Mouse (Mus musculus) urinary bladder, postnatal 14 days (tissue): Measurements from ENCODE around the gene Smim5.
A peak's percentile ranks its signal among the peaks of the same experiment; 100 is the strongest.

ENCODE experiments used
- DNase-seq: peaks from one replicate; pipeline ENCODE4 v3.0.0; 2021; ENCODE audit warnings: low spot score

Smim5 gene

DNA sequence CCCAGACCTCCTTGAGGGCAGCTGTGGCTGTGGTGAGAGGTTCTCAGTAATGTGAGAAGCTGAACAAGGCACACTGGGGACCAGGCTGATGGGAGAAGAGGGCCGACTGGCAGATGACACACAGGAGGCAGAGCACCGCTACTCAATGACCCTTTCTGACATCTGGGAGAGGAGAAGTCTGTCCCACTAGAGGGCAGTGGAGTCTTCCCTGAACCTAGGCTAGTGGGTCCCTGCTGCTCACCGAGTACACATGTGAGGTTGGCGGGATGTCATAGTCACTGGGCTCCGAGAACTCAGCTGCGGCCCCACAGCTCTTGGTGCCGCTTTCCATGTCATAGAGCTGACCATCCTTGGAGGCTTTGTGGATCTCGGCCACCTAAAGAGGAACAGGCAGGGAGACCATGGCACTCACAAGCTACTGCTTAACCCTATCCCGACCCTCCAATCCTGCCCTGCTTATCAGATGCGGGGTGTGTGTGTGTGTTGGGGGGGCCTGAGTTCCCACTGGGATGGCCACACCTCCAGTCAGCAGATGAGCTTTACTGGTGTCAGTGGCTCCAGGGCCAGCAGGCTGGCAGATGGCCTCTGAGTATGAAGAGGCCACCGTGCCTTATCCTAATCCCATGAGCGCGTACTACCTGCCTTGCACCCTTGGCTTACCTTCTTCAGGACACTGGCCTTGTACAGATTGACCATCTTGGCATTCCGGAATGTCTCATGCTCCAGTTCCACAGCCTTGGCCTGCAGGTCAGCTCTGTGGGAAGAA, 4.8 kb upstream of the Smim5 start:
- no peak for DNase-seq

DNA sequence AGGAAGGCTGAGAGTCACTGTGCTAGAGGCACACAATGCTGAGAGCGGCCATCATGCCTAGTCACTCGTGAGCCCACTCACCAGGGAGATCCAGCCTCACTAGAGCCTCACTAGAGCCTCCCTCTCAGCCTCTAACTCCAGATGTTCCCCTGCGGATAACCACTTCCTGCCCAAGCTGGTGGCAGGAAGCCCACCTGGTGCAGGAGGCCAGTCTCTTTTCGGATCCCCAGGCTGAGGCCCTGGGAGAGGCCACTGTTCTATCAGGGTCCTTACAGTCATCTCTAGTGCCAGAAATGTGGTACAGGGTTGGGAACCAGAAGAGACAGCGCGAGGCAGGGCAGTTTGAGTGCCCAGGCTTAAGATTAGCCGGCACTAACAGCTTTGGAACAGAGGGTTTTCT, 1.3 kb upstream of the Smim5 start:
- no peak for DNase-seq

DNA sequence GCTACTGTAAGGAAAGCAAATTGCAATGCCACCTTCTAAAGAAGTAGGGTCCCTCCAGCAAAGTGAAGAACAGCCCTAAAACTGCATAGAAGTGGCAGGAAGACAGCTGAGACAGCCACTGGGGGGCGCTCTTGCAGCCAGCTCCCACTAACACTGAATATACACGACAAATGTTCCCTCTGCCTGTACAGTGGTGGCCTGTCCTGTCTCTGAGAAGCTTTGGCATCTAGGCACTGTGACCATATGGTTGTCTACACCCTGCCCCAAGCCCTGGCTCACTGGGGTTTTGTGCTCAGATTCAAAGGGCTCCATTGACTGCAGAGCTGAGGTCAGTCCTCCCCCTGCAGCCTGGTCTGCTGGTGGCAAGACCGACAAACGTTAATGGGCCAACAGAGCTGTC, 880 bp upstream of the Smim5 start:
- DNase-seq = peak; percentile 36

DNA sequence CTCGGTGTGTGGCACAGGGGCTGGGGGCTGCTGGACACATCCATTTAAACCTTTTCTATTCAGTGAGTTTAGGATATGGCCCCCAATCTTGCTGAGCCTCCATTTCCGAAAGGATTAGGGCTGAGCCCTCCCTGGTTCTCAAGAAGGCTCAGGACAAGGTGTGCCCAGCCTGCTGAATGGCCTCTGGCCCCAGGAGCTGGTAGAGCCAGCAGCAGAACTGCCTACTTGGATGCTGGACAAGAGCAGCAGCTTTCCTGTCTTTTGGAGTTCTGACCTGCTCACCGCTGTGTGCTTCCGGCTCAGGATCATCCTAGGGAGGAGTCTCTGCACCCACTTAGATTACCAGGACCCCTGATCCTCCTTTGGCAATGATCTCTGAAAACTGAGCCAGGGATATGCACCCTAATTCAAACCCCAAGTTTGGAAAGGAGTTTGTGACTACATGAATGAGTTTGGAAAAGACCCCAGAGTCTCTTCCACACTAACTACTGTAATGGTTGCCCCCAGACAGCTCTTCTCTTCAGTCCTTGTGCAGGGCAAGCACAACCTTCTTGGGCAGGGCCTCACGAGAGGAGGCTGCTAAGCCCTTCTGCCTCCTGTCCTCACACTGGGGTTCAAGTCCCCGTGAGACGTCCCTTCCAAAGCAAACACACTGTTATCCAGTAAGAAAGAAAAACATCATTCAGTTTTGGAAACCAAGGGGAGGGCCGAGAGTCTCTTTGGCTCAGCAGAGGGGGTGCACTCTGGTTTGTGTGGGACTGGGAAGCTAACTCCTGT, 983 bp downstream of the Smim5 start:
- DNase-seq = no peak

DNA sequence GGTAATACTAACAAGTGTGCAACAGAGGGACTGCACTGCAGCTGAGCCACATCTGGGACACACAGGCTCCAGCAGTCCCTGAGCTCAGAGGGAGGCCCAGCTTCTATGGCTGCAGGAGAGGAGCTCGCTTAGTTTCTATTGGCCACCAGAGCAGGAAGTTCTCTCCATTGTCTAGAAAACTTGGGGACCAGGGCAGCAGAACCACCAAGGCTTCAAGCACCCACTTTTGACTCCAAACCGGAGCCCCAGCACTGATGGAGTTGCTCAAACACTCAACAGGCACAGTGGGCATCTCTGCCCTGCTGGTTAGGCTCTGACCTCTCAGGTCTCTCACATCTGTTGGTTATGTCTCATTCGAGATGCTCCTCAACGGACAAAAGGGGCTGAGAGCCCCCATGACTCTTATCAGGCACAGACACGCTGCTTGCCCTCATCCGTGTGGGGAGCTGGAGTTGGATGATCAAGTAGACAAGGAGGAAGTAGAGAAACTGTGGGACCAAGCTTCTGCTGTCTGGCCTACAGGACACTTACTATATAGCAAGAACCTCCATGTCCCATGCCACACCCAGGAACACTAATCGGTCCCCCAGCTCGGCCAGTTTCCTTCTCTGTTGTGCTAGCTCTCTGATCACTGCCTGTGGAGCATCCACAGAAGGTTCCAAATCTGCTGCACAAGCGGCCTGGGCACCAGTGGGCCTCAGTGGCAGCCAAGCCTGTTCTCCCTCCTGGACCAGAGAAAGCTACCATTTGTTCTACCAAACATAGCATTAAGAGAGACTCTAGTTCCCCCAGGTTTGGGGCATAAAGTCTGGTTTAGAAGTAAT, 1.8 kb downstream of the Smim5 start:
- DNase-seq = no peak

DNA sequence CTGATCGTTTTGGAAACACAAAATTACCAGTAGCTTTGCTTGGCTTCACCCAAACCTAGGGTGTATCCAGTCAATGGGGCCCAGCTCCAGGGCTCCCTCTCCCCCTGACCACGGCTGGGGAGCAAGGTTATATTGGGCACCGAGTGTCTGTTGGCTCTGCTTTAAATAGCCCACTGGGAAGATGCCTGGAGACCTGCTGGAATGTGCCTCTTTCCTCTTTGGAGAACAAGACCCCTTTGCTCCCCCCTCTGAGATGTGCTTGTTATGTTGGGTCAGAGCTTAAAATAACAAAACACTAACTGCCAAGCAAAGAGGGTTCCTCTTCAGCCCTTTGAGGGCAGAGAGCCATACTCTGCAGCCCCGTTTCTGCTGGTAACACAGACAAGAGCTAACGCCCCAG, 2.4 kb downstream of the Smim5 start:
- no peak for DNase-seq

DNA sequence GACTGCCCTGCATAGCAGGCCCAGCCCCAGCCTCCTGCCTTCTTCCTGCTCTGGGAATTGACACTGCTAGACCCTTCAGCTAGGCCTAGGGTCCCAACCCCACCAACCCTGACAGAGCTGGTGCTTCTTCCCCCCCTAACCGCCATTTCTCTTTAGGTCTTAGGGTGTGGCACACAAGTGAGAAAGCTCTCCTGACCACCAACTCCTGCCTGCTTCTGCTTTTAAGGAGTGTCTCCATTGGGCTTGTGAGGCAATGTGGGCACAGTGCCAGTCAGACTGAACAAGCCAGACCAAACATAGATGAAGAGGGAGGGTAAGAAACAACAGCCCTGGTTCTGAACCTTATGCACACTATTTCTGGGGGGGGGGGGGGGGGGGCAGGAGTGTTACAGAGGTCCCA, 3.1 kb downstream of the Smim5 start:
- peak; percentile 85 for DNase-seq

DNA sequence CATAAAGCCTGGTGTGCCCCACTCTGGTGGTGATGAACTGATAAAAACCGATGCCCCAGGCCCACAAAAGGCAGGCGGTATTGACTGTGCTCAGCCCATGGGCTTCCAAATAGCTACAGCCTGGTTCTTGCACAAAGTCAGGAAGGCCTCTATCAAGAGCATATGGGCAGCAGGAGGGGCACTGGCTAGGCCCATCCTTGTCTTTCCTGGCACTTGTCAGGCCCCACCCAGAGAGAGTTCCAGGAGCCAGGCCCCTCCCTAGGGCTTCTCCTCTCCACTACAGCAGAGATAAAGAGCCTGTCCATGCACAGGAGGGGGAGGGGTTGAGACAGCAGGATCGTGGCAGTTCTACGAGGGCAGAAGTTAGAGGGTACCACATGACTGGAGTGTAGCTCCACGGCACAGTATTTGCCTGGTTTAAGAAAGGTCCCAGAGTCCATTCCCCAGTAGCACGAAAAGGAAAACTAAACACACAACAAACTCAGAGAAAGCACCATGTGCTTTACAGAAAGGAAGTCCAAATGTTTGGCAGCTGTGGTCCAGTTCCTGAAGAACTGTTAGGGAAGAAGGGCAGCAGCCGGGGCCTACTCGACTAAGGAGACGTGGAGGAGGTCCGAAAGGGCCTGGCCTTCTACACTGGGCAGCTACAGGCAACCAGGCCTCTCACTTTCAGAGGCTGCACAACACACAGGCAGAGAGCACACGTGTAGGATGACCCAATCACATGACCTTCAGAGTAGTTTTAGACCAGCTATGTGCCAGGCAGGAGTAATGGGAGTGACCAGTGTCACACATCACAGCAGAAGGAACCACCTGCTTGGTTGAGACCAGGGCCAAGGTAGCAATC, 3.8 kb downstream of the Smim5 start:
- DNase-seq = peak; percentile 55

DNA sequence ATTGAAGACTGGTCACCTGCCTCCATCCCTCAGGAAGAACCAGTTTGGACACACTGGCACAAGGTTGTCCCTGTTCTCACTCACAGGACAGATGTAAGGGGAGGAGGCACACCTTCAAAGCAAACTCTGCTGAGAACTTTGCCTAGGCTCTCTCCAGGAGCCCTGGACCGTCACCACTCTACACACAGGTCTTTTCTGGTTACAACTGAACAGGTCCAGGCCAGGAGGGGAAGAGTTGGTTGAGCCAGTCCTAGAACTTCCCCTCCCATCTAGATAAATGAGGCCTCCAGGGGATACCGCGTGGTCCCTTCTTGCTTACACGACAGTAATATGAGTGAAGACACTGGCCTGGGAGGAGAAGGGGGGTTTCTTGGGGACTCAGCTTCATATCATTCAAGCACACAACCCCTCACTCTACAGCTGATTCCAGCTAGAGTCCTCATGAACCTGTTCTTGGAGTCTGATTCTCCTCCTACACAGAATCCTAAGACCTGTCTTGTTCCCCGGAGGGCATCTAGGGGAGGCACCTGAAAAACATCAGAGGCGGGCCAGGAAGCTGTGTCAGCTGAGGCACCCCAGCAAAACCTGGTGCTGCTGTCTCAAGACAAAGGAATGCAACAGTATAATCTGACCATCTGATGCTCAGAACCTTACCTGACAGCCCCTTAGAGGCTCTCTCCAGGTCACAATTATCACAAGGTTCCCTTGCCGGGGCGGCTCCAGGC, 4.6 kb downstream of the Smim5 start:
- no peak for DNase-seq

DNA sequence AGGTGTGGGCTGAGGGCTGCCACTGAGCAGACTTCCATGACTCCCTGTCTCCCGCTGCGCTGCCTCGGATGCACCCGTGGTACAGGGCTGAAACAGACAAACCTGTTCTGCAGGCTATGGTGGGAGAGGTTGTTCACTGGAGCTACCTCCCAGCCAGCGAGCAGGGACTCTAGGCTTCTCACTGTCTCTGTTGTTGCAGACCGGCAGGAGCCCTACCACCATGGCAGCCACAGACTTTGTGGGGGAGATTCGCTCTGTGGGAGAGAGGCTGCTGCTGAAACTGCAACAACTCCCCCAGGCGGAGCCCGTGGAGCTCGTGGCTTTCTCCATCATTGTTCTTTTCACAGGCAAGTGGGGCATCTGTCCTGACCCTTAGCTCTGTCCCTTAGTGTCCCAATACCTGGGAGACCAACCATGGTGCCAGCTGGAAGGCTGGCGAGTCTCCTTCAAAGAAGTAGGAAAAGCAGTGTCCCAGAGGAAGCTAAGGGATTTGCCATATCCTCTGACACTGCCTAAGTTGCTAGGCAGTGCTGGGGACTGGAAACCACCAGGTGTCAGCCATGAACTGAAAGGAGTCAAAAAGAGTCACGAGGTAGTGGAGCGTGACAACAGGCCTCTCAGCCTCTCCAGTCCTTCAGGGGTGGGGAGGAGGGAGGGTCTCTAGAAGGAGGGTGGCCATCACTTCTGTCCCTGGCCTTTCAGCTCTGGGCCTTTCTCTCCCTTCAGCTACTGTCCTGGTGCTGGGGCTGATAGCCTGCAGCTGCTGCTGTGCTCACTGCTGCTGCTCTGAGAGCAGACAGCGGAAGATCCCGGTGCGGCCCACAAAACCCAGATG, 5.4 kb downstream of the Smim5 start:
- peak; percentile 74 for DNase-seq

DNA sequence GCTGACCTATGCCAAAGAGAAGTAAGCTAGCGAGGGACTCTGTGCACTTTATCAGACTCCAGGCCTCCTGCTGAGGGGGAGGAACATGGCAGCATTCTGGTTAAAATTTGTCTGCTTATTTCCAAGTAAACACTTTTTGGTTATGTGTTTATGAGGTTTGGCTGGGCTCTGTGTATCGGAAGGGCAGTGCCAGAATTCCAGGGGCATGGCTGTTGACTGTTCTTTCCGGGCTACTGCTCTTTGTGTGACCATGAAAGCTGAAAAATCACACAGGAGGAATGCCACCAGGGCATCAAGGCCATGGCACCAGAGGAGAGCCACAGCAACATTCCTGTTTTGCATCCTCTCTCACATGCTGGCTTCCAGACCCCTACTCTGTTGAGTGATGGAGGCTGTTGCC, 6.3 kb downstream of the Smim5 start:
- DNase-seq = no peak

DNA sequence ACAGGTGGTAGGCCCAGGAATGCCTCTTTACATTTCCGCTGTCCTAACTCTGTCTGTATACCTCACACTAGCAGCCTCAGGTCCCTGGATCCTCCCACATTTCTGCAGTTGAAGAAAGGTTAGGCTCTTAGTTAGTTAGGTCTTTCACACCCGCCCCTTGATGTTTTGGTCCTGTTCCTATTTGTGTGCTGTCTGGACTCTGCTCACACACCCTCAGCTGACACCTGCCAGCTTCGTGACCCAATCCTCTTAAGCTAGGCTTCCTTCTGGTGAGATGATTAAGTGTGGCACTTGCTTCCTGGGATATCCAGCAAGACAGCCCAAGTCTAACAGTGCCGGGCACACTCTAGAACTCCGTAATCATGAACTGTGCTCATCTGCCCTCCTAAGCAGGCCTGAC, 6.8 kb downstream of the Smim5 start:
- no peak for DNase-seq

DNA sequence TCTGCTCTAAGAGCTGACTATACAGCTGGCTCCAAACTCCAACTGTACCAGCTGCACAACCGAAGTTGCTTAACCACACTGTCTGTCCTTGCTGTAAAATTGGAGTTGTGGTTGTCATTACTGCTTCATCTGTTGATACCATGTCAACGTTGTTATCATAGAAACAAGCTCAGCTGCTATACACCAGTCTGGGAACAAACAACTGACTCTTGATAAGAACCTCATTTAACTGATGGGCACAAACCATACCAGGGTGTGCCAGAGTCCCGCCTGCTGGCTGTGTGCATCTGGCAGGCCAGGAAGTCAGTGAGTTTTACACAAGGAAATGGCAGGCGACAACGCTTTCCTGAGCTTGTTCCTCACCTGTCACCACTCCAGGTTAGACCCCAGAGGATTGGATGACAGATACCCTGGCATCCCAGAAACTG, 11.4 kb downstream of the Smim5 start:
- DNase-seq = peak; percentile 71

DNA sequence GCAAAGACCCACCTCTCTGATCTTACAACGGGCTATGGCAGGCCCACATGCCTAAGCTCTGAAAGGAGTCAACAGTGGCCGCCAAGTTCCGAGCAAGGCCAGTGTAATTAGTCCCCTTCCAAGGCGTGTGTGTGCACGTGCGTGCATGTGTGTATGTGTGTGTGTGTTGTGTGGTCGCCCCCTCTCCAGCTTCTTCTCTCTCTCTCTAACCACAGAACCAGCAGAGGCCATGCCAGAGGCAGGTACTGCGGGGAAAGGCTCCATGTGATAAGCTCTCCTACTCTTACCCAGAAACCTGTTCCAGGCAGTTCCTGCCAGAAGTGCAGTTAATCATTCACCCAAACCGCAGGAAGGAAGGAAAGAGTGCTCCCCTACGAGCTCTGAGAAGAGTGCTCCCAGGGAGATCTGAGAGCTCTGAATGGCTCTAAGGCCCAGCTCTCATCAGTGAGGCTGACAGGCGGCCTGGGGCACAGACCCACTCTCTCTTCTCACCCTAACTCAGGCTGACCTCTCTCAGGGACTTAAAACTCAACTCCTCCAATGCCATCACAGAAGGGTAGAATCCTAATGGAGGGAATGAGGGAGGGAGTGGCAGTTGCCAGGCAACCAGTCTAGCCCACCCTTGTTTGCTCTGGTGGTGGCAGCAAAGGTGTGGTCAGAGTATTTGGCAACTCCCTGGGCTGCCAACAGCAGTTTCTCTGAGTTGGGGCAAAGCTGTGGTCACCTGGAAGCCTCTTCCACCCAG, 12.0 kb downstream of the Smim5 start, which contains the start of gene Smim6:
Gene Smim6 (plus strand): TSS at position 386 of the 745 bp plus-strand sequence.
- DNase-seq = peak; percentile 62

DNA sequence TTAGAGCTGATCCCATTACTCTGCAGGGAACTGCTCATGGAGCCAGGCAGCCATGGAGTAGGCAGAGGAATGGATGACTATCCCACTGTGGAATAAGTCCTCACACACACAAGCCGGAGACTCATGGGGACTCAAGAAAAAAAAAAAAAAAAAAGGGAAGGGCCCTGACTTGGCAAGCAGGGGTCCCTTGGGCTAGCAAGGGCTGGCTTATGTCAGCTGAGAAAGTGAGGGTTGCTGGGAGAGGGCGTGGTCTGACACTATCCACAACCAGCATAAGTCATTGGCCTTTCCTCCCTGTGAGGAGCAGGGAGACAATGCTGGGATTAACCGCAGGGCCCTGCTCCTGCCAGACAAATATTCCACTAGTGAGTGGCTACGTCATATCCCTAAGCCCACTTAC, 16.8 kb downstream of the Smim5 start:
- DNase-seq = no peak

DNA sequence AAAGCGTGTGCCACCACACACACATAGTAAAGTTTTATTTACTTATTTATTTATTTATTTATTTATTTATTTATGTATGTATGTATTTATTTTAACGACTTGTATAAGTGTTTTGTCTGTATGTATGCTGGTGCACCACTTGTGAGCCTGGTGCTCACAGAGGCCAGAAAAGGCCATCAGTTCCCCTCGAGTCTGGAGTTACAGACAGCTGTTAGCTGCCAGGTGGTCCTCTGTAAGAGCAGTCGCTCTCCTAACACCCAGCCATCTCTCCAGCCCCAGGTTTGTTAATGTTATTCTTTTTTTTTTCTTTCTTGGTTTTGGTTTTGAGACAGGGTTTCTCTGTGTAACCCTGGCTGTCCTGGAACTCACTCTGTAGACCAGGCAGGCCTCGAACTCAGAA, 18.9 kb downstream of the Smim5 start:
- no peak for DNase-seq

DNA sequence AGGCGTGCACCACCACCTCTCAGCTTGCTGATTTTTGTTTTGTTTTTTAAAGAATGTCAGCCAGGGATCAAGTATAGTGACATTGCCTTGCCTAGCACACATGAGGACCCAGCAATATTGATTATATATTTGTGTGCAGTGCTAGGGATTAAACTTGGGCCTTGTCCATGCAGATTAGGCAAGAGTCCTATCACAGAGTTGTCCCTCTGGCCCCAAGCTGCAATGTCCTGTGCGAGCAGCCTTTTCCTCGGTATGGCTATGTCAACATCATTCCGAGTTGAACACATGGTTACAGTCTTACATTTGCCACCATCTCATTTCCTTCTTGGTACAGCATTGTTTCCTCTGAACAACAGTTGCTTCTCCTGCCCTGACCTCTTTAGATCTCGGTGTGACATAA, 19.3 kb downstream of the Smim5 start:
- no peak for DNase-seq

DNA sequence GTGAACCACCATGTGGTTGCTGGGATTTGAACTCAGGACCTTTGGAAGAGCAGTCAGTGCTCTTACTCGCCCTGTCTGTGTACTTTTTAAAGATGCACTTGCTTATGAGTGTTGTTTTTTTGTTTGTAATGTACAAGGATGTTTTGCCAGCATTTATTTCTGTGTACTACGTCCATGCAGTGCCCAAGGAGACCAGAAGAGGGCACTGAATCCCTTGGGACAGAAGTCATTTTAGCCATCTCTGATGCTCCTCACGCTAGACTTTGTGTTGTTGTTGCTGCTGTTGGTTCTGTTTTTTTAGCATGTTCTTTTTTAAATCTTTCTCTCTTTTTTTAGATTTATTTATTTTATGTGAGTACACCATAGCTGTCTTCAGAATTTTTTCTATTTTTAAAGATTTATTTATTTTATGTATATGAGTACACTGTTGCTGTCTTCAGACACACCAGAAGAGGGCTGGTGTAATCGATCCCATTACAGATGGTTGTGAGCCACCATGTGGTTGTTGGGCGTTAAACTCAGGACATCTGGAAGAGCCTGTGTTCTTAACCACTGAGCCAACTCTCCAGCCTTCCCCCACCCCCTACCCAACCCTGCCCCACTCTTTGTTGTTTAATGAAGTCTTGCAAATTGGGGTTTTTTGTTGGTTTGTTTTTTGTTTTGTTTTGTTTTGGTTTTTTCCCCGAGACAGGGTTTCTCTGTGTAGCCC, 20.5 kb downstream of the Smim5 start:
- peak; percentile 63 for DNase-seq

DNA sequence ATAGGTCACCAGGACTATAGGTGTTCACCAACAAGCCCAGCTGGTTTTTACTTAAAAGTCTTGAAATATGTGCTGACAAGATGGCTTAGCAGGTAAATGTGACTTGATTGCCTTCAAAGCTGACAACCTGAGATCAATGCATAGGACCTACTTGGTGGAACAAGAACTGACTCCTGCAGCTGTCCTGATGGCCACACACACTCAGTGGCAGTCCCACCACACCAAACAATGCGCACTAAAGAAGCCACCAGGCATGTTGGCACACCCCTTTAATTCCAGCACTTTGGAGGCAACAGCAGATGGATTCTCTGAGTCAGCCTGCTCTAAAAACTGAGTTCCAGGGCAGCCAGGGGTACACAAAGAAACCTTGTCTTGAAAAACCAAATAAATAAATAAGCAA, 22.2 kb downstream of the Smim5 start:
- no peak for DNase-seq
